Mouse (Mus musculus) skeletal muscle tissue, adult 2 months (tissue): ENCODE data around the gene Rap1gap.

Experiments used
- DNase-seq: peaks from one replicate; pipeline ENCODE4 v3.0.0-alpha.2; 2012; ENCODE audit warnings: low read depth, low spot score

The Rap1gap gene

GRCm38 (mm10) chr4:137744433-137744918 is 80.0 kb downstream of the Rap1gap start:
- peak; percentile 33 for DNase-seq

- no peak for DNase-seq
These were observed 82.6 kb downstream of the Rap1gap start for GRCm38 (mm10) chr4:137747091-137747490.

- DNase-seq, result no peak
These were observed 83.1 kb downstream of the Rap1gap start for GRCm38 (mm10) chr4:137747590-137747989.

- DNase-seq, result no peak
These were observed 84.2 kb downstream of the Rap1gap start for GRCm38 (mm10) chr4:137748726-137749125.

- DNase-seq, result no peak
These were observed 85.2 kb downstream of the Rap1gap start for GRCm38 (mm10) chr4:137749680-137750079.

GRCm38 (mm10) chr4:137750121-137750520 is 85.6 kb downstream of the Rap1gap start:
- DNase-seq, result no peak

GRCm38 (mm10) chr4:137751310-137751709 is 86.8 kb downstream of the Rap1gap start:
- DNase-seq, result no peak

GRCm38 (mm10) chr4:137751717-137752116 is 87.2 kb downstream of the Rap1gap start:
- peak; percentile 38 for DNase-seq

- DNase-seq, result no peak
These were observed 87.9 kb downstream of the Rap1gap start for GRCm38 (mm10) chr4:137752471-137752870.

GRCm38 (mm10) chr4:137753199-137753598 is 88.7 kb downstream of the Rap1gap start:
- DNase-seq, result no peak

GRCm38 (mm10) chr4:137754446-137754845 is 89.9 kb downstream of the Rap1gap start:
- DNase-seq, result no peak

- no peak for DNase-seq
These were observed 98.4 kb downstream of the Rap1gap start for GRCm38 (mm10) chr4:137762886-137763285.

GRCm38 (mm10) chr4:137763920-137764495 is 99.5 kb downstream of the Rap1gap start:
- no peak for DNase-seq

GRCm38 (mm10) chr4:137764621-137765020 is 100.1 kb downstream of the Rap1gap start:
- no peak for DNase-seq

- DNase-seq, result no peak
These were observed 101.0 kb downstream of the Rap1gap start for GRCm38 (mm10) chr4:137765554-137765971.

GRCm38 (mm10) chr4:137766365-137766764 is 101.8 kb downstream of the Rap1gap start:
- DNase-seq, result no peak

GRCm38 (mm10) chr4:137768381-137768780 is 103.9 kb downstream of the Rap1gap start:
- no peak for DNase-seq

- DNase-seq, result peak; percentile 52
These were observed 104.3 kb downstream of the Rap1gap start for GRCm38 (mm10) chr4:137768831-137769230.

GRCm38 (mm10) chr4:137769635-137770034 is 105.1 kb downstream of the Rap1gap start:
- DNase-seq, result peak; percentile 73

GRCm38 (mm10) chr4:137770901-137771612 is 106.5 kb downstream of the Rap1gap start:
- peak; percentile 68 for DNase-seq

- no peak for DNase-seq
These were observed 107.2 kb downstream of the Rap1gap start for GRCm38 (mm10) chr4:137771749-137772148.

GRCm38 (mm10) chr4:137772438-137773056 is 108.0 kb downstream of the Rap1gap start:
- DNase-seq, result no peak
